ENCODE assay signal across 28 mouse cellular contexts in the genomic region with DNA sequence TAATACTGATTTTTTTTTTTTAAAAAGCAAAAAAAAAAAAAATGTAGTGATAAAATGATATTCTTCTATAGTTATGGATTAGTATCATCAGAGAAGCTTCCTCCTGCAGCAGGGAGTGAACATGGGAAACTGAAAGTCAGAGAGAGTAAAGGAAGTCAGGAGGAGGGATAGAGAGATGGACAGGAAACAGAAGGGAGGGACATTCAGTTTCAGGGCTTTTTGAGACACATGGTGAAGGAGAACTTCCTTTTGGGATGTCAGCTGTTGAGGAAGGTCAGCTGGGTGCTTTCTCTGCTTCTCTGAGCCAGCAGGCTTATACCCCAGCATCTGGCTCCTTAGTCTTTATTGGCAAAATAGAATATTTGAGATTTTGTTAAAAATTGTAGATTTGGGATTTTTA. TPM values are rescaled to one million over a fixed set of nuclear protein-coding genes. Genes with fewer than 3 reads are reported as not detected.
DNase-seq lines count a peak whose midpoint lies in the region; ATAC-seq lines count a peak whose summit lies in the region.
"Had no signal": no experiment of that assay in that cellular context is flagged by ENCODE, and none has a peak within 500 bp of the region (broad histone marks: within the 10 kb centered on the region; RNA-seq: fewer than 3 reads in every experiment).

No protein-coding gene starts in this region.

- no peak for ATAC-seq in heart, embryonic 11.5 days (replicated peaks; ENCODE audit: insufficient number of reproducible peaks, low FRiP score, low TSS enrichment)
- peak; percentile 57 for ATAC-seq in granulocyte monocyte progenitor cell, adult 5-6 weeks (replicated peaks; ENCODE audit: poor library complexity, severe bottlenecking)
- ATAC-seq in kidney, embryonic 14.5 days (ENCODE audit: low FRiP score, low TSS enrichment): no peak
- no peak for ATAC-seq in intestine, embryonic 15.5 days
- ATAC-seq: forebrain, embryonic 15.5 days; hindbrain, postnatal 0 days; Patski had no signal

- H3K9ac ChIP-seq in heart, embryonic 11.5 days (ENCODE audit: low read depth, low read length): no peak overlapping the region
- no peak overlapping the region for H3K9ac ChIP-seq in kidney, embryonic 14.5 days (ENCODE audit: low read depth, low read length)
- no peak overlapping the region for H3K9ac ChIP-seq in intestine, embryonic 15.5 days
- H3K9ac ChIP-seq: embryonic facial prominence, embryonic 13.5 days; forebrain, embryonic 12.5 days; forebrain, embryonic 15.5 days; heart, embryonic 13.5 days; hindbrain, embryonic 14.5 days had no signal

- no peaks in the 10 kb centered on the region for H3K9me3 ChIP-seq in heart, embryonic 11.5 days (replicated peaks; ENCODE audit: control insufficient read depth, low read length)
- no peaks in the 10 kb centered on the region for H3K9me3 ChIP-seq in megakaryocyte, embryonic 14.5 days
- H3K9me3 ChIP-seq in kidney, embryonic 14.5 days (ENCODE audit: control insufficient read depth, low read length): no peaks in the 10 kb centered on the region
- no peaks in the 10 kb centered on the region for H3K9me3 ChIP-seq in intestine, embryonic 15.5 days
- H3K9me3 ChIP-seq: embryonic facial prominence, embryonic 10.5 days; embryonic facial prominence, embryonic 13.5 days; forebrain, embryonic 12.5 days; forebrain, embryonic 15.5 days; G1E; heart, embryonic 13.5 days had no signal

- H3K4me3 ChIP-seq in heart, embryonic 11.5 days (ENCODE audit: low read depth, low read length): no peak overlapping the region
- peak overlapping the region; percentile 42 for H3K4me3 ChIP-seq in megakaryocyte, embryonic 14.5 days (replicated peaks)
- H3K4me3 ChIP-seq in kidney, embryonic 14.5 days (ENCODE audit: low read length): no peak overlapping the region
- no peak overlapping the region for H3K4me3 ChIP-seq in intestine, embryonic 15.5 days (replicated peaks)
- H3K4me3 ChIP-seq: embryonic facial prominence, embryonic 10.5 days; embryonic facial prominence, embryonic 13.5 days; erythroblast, embryonic 14.5 days; forebrain, embryonic 12.5 days; forebrain, embryonic 15.5 days; heart, embryonic 13.5 days had no signal

- DNase-seq in heart, adult 11 months: peak; percentile 89
- no peak for DNase-seq in gastrocnemius, postnatal 10 days
- DNase-seq: adrenal gland, postnatal 10 days; adrenal gland, postnatal 36 days; B cell, adult 2 months; cerebellum, adult 2 months; cerebellum, adult 9-11 months; cerebellum, postnatal 25 days; embryo, embryonic 11 days; gastrocnemius, postnatal 36 days; heart, postnatal 14 days; heart, postnatal 4 days had no signal

- H3K27me3 ChIP-seq in heart, embryonic 11.5 days (ENCODE audit: control insufficient read depth, insufficient read depth, low read length): no peaks in the 10 kb centered on the region
- no peaks in the 10 kb centered on the region for H3K27me3 ChIP-seq in megakaryocyte, embryonic 14.5 days (replicated peaks)
- H3K27me3 ChIP-seq in kidney, embryonic 14.5 days (ENCODE audit: control insufficient read depth, insufficient read depth, low read length): no peaks in the 10 kb centered on the region
- no peaks in the 10 kb centered on the region for H3K27me3 ChIP-seq in intestine, embryonic 15.5 days (replicated peaks)
- H3K27me3 ChIP-seq: CH12.LX; embryonic facial prominence, embryonic 13.5 days; forebrain, embryonic 12.5 days; forebrain, embryonic 15.5 days; heart, embryonic 13.5 days; Patski had no signal

- H3K4me1 ChIP-seq in heart, embryonic 11.5 days (ENCODE audit: control insufficient read depth, insufficient read depth, low read length): peaks cover under 1% of the 10 kb centered on the region; the same call in 1 of the 2 replicates
- H3K4me1 ChIP-seq in megakaryocyte, embryonic 14.5 days: peaks cover 23% of the 10 kb centered on the region
- H3K4me1 ChIP-seq in kidney, embryonic 14.5 days (ENCODE audit: control insufficient read depth, insufficient read depth, low read length): no peaks in the 10 kb centered on the region
- no peaks in the 10 kb centered on the region for H3K4me1 ChIP-seq in intestine, embryonic 15.5 days (replicated peaks)
- H3K4me1 ChIP-seq: embryonic facial prominence, embryonic 10.5 days; embryonic facial prominence, embryonic 13.5 days; forebrain, embryonic 12.5 days; forebrain, embryonic 15.5 days had no signal

- H3K27ac ChIP-seq in heart, embryonic 11.5 days (ENCODE audit: low read depth, low read length): no peak overlapping the region
- no peak overlapping the region for H3K27ac ChIP-seq in kidney, embryonic 14.5 days (ENCODE audit: low read depth, low read length)
- H3K27ac ChIP-seq in intestine, embryonic 15.5 days: no peak overlapping the region
- H3K27ac ChIP-seq: embryonic facial prominence, embryonic 10.5 days; embryonic facial prominence, embryonic 13.5 days; forebrain, embryonic 12.5 days; forebrain, embryonic 15.5 days; heart, embryonic 13.5 days; hindbrain, embryonic 14.5 days; hindbrain, postnatal 0 days had no signal

- no peak overlapping the region for H3K4me2 ChIP-seq in heart, embryonic 11.5 days
- H3K4me2 ChIP-seq in kidney, embryonic 14.5 days (replicated peaks; ENCODE audit: low read depth, low read length): no peak overlapping the region
- H3K4me2 ChIP-seq in intestine, embryonic 15.5 days (replicated peaks): no peak overlapping the region
- H3K4me2 ChIP-seq: embryonic facial prominence, embryonic 13.5 days; forebrain, embryonic 12.5 days; forebrain, embryonic 15.5 days; heart, embryonic 13.5 days; hindbrain, embryonic 14.5 days had no signal

- 0 out of 2 replicates have a peak, but pooled peaks cover 2% of the 10 kb centered on the region for H3K36me3 ChIP-seq in heart, embryonic 11.5 days (ENCODE audit: control insufficient read depth, insufficient read depth, low read length)
- H3K36me3 ChIP-seq in megakaryocyte, embryonic 14.5 days (replicated peaks; ENCODE audit: low read length): peaks cover 27% of the 10 kb centered on the region
- no peaks in the 10 kb centered on the region for H3K36me3 ChIP-seq in kidney, embryonic 14.5 days (ENCODE audit: control insufficient read depth, insufficient read depth, low read length)
- H3K36me3 ChIP-seq in intestine, embryonic 15.5 days: no peaks in the 10 kb centered on the region
- H3K36me3 ChIP-seq: embryonic facial prominence, embryonic 13.5 days; forebrain, embryonic 12.5 days; forebrain, embryonic 15.5 days had no signal

RNA-seq across cellular contexts. Expression of gene Dnajc15, which starts 42.6 kb away (rescaled TPM):
- polyA plus RNA-seq in heart, embryonic 11.5 days (2014; fragmentation: Nextera tagmentation; extraction: Ambion mirVana): 145 and 146 TPM in 2 replicates
- 49.6 and 64.2 TPM in 2 replicates for total RNA-seq in granulocyte monocyte progenitor cell, adult 5-6 weeks (2014; fragmentation: Nextera tagmentation)
- total RNA-seq in granulocyte monocyte progenitor cell, adult 5-6 weeks (2017): 64.1 and 102 TPM in 2 replicates
- 22.3 and 49.0 TPM in 2 replicates for polyA plus RNA-seq in megakaryocyte, embryonic 14.5 days (2012; ENCODE audit: insufficient read depth, low replicate concordance)
- polyA plus RNA-seq in kidney, embryonic 14.5 days (2014; fragmentation: Nextera tagmentation; extraction: Ambion mirVana): 130 and 169 TPM in 2 replicates
- 109 and 113 TPM in 2 replicates for polyA plus RNA-seq in intestine, embryonic 15.5 days (2015; fragmentation: Nextera tagmentation; extraction: Ambion mirVana)
- total RNA-seq in gastrocnemius, postnatal 10 days (2021): 100 to 1,000 TPM in 1 of 2 experiments, 10 to 100 TPM in 1; 99.9 to 101 TPM
